Mouse (Mus musculus) urinary bladder, postnatal 36 days (tissue): ENCODE measurements around the gene Aldh2.
"Not testable (repeated sequence)": the region's sequence is repeated elsewhere in the genome, so short reads cannot be mapped to it uniquely, and the experiment has no call there.

Source experiments
- DNase-seq, 2 experiments: peaks; one replicate each; pipeline ENCODE4 v3.0.0; 2022; ENCODE audit warnings: low spot score in 2 of 2, mixed read lengths in 1 of 2

Aldh2 gene

DNA sequence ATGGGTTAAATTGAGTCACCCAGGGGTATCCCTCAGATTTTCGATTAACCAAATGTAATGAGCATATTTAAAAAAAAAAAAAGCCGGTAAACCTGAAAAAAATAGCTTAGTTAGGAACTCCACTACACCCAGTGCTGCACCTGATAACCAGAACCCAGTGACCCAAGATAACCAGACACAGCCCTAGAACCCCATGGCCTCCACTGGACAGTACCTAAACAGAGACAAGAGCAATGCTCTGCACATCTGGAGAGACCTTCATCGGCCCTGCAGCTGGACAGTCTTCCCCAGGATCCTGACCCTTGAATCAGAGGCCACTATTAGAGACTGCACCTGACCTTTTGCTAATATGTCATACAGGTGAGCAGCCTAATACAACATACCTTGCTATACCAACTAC, 46.5 kb downstream of the Aldh2 start:
- DNase-seq: no peak

DNA sequence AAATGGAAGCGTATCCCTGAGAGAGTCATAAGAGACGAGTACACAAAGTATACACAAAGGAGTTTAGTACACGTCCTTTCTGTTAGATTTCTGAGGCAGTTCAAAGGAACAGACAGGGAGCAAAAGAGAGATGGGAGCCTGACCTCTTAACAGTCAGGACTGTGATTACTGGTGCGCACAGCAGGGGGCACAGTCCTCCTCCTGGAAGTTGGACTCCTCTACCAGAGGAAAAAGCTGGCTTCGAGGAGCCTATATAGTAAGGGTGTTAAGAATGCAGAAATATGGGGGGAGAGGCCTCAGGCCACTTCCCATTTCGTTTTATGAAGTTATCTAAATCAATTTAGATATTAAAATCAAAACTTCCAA, 47.1 kb downstream of the Aldh2 start:
- DNase-seq: peak in 1 of 2 experiments; percentile 31

DNA sequence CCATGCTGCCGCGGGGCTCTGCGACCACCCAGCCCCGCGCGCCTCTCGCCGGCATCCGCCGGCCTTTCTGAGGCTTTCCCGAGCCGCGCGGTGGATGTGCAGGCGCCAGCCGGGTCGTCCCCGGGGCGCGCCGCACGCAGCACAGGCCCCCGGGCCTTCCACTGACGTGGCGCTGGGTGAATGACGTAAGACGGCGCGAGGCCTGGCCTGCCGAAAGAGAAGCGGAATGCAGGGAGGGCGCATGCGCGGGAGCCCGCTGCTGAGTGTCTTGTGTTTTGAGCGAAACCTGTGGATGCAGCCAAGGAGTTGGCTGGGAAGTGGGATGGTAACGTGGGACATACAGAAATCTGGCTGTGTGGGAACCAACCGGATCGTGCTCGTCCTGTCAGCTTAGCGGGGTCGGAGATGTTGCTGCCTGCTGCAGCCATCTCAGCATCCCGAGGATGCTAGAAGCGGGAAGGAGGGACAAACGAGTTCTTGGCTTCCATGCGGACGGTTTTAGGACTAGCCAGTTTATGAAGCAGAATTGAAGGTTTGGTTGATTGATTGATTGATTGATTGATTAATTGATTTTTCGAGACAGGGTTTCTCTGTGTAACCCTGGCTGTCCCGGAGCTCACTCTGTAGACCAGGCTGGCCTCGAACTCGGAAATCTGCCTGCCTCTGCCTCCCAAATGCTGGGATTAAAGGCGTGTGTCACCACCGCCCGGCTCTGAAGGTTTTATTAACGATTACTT, 47.7 kb downstream of the Aldh2 start, which contains the start of gene Mapkapk5:
Mapkapk5 (minus strand) TSS at position 113 of the 737 bp plus-strand sequence.
- DNase-seq: peak; percentile 96

GRCm38 (mm10) chr5:121544910-121545792, 48.5 kb downstream of the Aldh2 start, which contains the start of the genes Adam1a and Gm42878:
Gene Adam1a, minus strand, starts transcription at chr5:121545482.
Gene Gm42878, minus strand, starts transcription at chr5:121545482.
- peak in 1 of 2 experiments; percentile 28 for DNase-seq

DNA sequence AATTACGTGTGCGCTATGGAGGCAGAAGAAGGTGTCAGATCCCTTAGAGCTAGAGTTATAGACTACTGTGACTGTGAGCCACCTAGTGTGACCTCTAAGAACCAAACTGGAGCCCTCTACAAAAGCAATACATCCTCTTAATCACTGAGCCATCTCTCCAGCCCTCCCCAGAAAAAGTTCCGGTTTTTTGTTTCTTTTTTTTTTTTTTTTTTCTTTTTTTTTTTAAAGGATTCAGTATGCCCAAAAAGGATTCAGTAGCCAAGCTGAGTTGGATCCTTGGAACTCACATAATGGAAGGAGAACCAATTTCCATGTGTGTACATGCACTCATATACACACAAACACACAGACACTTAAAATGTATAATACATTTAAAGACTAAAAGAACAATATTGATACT, 50.3 kb downstream of the Aldh2 start:
- DNase-seq: no peak

GRCm38 (mm10) chr5:121541235-121541634, 52.4 kb downstream of the Aldh2 start:
- DNase-seq: no peak

- DNase-seq: no peak
Measured at GRCm38 (mm10) chr5:121540066-121540465, 53.6 kb downstream of the Aldh2 start.

DNA sequence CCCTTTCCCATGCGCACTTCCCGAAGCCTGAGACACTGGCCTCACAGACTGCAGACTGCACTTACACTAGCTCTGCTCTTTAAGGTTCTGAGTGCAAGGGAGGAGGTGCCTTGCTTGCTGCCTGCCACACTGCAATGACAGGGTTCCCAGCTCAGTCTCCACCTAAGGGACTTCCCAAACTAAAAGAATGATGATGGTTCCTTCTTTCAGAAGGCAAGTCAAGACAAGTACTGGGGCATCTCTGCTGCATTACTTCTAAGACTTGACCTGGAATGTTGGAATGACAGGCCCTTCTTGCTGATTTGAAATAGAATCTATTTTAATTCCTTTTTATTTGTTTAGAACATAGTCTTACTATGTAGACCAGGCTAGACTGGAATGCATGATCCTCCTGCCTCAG, 56.0 kb downstream of the Aldh2 start:
- no peak for DNase-seq

DNA sequence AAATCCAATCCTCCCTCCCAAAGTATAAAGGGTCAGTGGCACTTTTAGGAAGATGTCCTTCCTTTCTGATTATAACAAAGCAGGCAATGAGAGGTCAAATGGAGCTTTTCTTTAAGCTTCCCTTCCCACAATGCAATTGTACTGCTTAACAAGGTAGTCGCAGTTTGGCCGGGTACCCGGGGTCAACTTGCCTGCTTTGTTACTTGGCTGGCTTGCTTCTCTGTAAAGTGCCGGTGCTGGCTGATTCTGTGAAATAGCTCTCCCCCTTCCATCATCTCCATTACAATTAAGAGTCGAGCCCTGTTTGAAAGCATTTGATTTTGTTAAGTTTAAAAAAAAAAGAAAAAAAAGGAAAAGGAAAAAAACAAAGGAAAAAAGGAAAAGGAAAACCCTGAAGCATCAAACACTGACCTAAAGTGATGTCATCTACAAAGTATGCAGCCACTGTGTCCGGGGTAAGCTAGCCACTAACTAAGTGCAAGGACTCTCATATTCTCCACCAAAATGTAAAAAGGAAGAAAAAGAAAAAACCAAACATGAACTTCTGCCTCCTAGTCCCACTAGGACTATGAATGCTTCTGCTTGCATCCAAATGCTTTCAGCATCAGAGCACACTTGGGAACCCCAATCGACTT, 56.6 kb downstream of the Aldh2 start:
- no peak for DNase-seq

GRCm38 (mm10) chr5:121535116-121535515, 58.5 kb downstream of the Aldh2 start:
- DNase-seq: no peak

- DNase-seq: no peak
Measured at GRCm38 (mm10) chr5:121534521-121534920, 59.1 kb downstream of the Aldh2 start.

- no peak for DNase-seq
Measured at GRCm38 (mm10) chr5:121526961-121527360, 66.7 kb downstream of the Aldh2 start.

DNA sequence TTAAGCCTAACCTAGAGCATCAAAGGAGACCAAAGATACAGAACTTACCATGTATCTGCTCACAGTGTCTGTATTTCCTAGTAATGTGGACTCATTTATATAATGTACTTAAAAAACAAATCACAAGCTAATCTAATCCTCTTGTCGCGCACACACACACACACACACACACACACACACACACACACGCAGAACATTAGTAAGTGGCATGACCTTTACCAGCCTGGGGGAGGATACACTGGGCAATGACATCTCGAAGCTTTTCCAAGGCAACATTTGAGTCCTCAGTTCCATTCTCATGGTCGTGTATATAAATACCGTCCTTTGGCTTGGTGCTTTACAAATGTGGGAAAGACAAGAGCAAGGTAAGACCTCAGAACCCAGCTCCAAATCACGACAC, 67.1 kb downstream of the Aldh2 start:
- DNase-seq: no peak

GRCm38 (mm10) chr5:121525774-121526450, 67.7 kb downstream of the Aldh2 start:
- no peak for DNase-seq

GRCm38 (mm10) chr5:121519758-121520157, 73.9 kb downstream of the Aldh2 start:
- DNase-seq: not testable (repeated sequence)

DNA sequence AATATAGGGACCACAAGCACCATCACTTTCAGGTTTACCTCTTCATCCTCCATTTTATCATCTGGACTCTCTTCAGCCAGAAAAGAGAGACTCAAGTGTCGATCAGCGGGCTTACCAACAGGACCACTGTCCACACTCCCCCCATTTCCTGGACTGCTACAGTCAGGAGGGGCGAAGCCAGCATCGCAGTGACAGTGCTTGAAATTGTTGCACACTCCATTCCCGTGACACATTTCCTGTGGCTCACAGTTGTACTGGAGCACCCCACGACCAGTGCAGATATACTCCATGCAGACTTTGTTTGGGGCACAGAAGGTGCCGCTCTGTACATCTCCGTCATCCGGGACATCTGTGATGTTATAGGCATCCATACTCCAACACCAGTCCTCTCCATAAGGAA, 74.6 kb downstream of the Aldh2 start:
- DNase-seq: no peak
